In genomic region chr7:140975465-140975864, GRCm38 (mm10) we compare ENCODE assay signal across 33 mouse cellular contexts. TPM values are rescaled to one million over a fixed set of nuclear protein-coding genes. Genes with fewer than 3 reads are reported as not detected.
A peak's percentile ranks its signal among the peaks of the same experiment; 100 is the strongest.
DNase-seq lines count a peak whose midpoint lies in the region; ATAC-seq and TF ChIP-seq lines count a peak whose summit lies in the region.
"Had no signal": no experiment of that assay in that cellular context is flagged by ENCODE, and none has a peak within 500 bp of the region (broad histone marks: within the 10 kb centered on the region; RNA-seq: fewer than 3 reads in every experiment).

No protein-coding gene starts in this region.

- in situ Hi-C loops in ES-E14 (cut with MboI; ENCODE audit: low sequenced_read_pairs in 2 of 2, unreplicated experiment in 2 of 2) = no loop called here

- 38% methylated on average over 3 of the region's 3 CpGs for WGBS in embryonic facial prominence, embryonic 13.5 days
- 24% methylated on average over 3 of the region's 3 CpGs for WGBS in embryonic facial prominence, embryonic 10.5 days
- WGBS in lung, postnatal 0 days = 42% methylated on average over 3 of the region's 3 CpGs
- WGBS in lung, adult 2 months = 58% methylated on average over 3 of the region's 3 CpGs
- WGBS in stomach, embryonic 15.5 days = 44% methylated on average over 3 of the region's 3 CpGs
- WGBS in forebrain, embryonic 15.5 days = 34% methylated on average over 3 of the region's 3 CpGs

- no peak for TF ChIP-seq POLR2A in lung, adult 2 months (IDR thresholded peaks at IDR 0.05; ENCODE audit: borderline replicate concordance, extremely low read depth, low read depth, low read length)

- H3K9ac ChIP-seq in embryonic facial prominence, embryonic 13.5 days = no peak overlapping the region
- H3K9ac ChIP-seq in lung, postnatal 0 days (replicated peaks; ENCODE audit: low read depth) = no peak overlapping the region
- H3K9ac ChIP-seq in ES-E14 (ENCODE audit: insufficient read depth, low read depth, low read length, poor library complexity, severe bottlenecking) = peak overlapping the region; percentile 20; the same call in 1 of the 2 replicates
- H3K9ac ChIP-seq in stomach, embryonic 15.5 days = no peak overlapping the region
- H3K9ac ChIP-seq in forebrain, embryonic 15.5 days (replicated peaks) = no peak overlapping the region
- H3K9ac ChIP-seq: hindbrain, embryonic 15.5 days; liver, embryonic 14.5 days; lung, embryonic 14.5 days; midbrain, embryonic 12.5 days had no signal

- H3K9me3 ChIP-seq in embryonic facial prominence, embryonic 13.5 days = no peaks in the 10 kb centered on the region
- H3K9me3 ChIP-seq in embryonic facial prominence, embryonic 10.5 days = no peaks in the 10 kb centered on the region
- H3K9me3 ChIP-seq in lung, postnatal 0 days (ENCODE audit: low read length) = no peaks in the 10 kb centered on the region
- no peaks in the 10 kb centered on the region for H3K9me3 ChIP-seq in ES-E14 (ENCODE audit: control insufficient read depth, insufficient read depth, low read depth, low read length)
- H3K9me3 ChIP-seq in stomach, embryonic 15.5 days = no peaks in the 10 kb centered on the region
- H3K9me3 ChIP-seq in forebrain, embryonic 15.5 days = no peaks in the 10 kb centered on the region
- H3K9me3 ChIP-seq: heart, embryonic 10.5 days; hindbrain, embryonic 10.5 days; hindbrain, embryonic 15.5 days; midbrain, embryonic 12.5 days had no signal

- peak overlapping the region; percentile 5; the same call in 1 of the 2 replicates for H3K4me2 ChIP-seq in embryonic facial prominence, embryonic 13.5 days
- no peak overlapping the region for H3K4me2 ChIP-seq in lung, postnatal 0 days (replicated peaks; ENCODE audit: low read depth, low read length)
- no peak overlapping the region for H3K4me2 ChIP-seq in stomach, embryonic 15.5 days
- no peak overlapping the region for H3K4me2 ChIP-seq in forebrain, embryonic 15.5 days (replicated peaks)
- H3K4me2 ChIP-seq: hindbrain, embryonic 15.5 days; lung, embryonic 14.5 days; midbrain, embryonic 12.5 days had no signal

- TF ChIP-seq CTCF in lung, postnatal 0 days (IDR thresholded peaks at IDR 0.05) = no peak
- TF ChIP-seq CTCF in lung, adult 2 months (IDR thresholded peaks at IDR 0.05; ENCODE audit: insufficient read depth, low read length) = no peak

- DNase-seq in embryonic facial prominence, embryonic 10.5 days (ENCODE audit: low spot score) = no peak
- peak; percentile 81 for DNase-seq in lung, postnatal 0 days (ENCODE audit: low spot score)
- DNase-seq in lung, adult 2 months = no peak
- no peak for DNase-seq in ES-E14 (ENCODE audit: low read depth, low spot score)
- DNase-seq in layer of hippocampus, postnatal 10 days (ENCODE audit: low spot score in 2 of 2) = no peak
- DNase-seq: adrenal gland, postnatal 10 days; cerebellum, adult 11 months; cerebellum, adult 9-10 months; gastrocnemius, postnatal 25 days; heart, postnatal 14 days; kidney, adult 9 months; liver; lung, embryonic 14.5 days; retina, postnatal 1 day; right cerebral cortex, postnatal 14 days; spleen, adult 18-20 months had no signal

- no peaks in the 10 kb centered on the region for H3K27me3 ChIP-seq in embryonic facial prominence, embryonic 13.5 days
- peaks cover 19% of the 10 kb centered on the region for H3K27me3 ChIP-seq in embryonic facial prominence, embryonic 10.5 days (replicated peaks; ENCODE audit: low read depth, poor library complexity, severe bottlenecking)
- H3K27me3 ChIP-seq in lung, postnatal 0 days (replicated peaks; ENCODE audit: insufficient read depth, low read length) = no peaks in the 10 kb centered on the region
- H3K27me3 ChIP-seq in stomach, embryonic 15.5 days (replicated peaks) = no peaks in the 10 kb centered on the region
- H3K27me3 ChIP-seq in forebrain, embryonic 15.5 days = no peaks in the 10 kb centered on the region
- H3K27me3 ChIP-seq: hindbrain, embryonic 15.5 days had no signal

- no peak for ATAC-seq in embryonic facial prominence, embryonic 13.5 days (ENCODE audit: insufficient number of reproducible peaks, insufficient read depth, low FRiP score, low TSS enrichment, low read depth)
- ATAC-seq in lung, postnatal 0 days = no peak; the same call in 1 of the 2 replicates
- ATAC-seq in stomach, embryonic 15.5 days (ENCODE audit: insufficient read depth, low FRiP score, low read depth) = no peak
- ATAC-seq in forebrain, embryonic 15.5 days (replicated peaks) = no peak
- ATAC-seq: forebrain, embryonic 14.5 days; inflammation-experienced regulatory T-cells, adult 6 months had no signal

- no peaks in the 10 kb centered on the region for H3K36me3 ChIP-seq in embryonic facial prominence, embryonic 13.5 days
- H3K36me3 ChIP-seq in embryonic facial prominence, embryonic 10.5 days (replicated peaks) = no peaks in the 10 kb centered on the region
- H3K36me3 ChIP-seq in lung, postnatal 0 days (ENCODE audit: insufficient read depth, low read length) = no peaks in the 10 kb centered on the region
- peaks cover 3% of the 10 kb centered on the region; the same call in 1 of the 2 replicates for H3K36me3 ChIP-seq in ES-E14 (ENCODE audit: control insufficient read depth, insufficient read depth, low read length, poor library complexity, severe bottlenecking)
- H3K36me3 ChIP-seq in stomach, embryonic 15.5 days = no peaks in the 10 kb centered on the region
- H3K36me3 ChIP-seq in forebrain, embryonic 15.5 days = no peaks in the 10 kb centered on the region
- H3K36me3 ChIP-seq: heart, embryonic 10.5 days; hindbrain, embryonic 10.5 days; hindbrain, embryonic 15.5 days; midbrain, embryonic 12.5 days had no signal

- H3K4me3 ChIP-seq in embryonic facial prominence, embryonic 13.5 days = no peak overlapping the region
- no peak overlapping the region for H3K4me3 ChIP-seq in embryonic facial prominence, embryonic 10.5 days
- H3K4me3 ChIP-seq in lung, postnatal 0 days (ENCODE audit: low read depth, low read length) = no peak overlapping the region
- no peak overlapping the region for H3K4me3 ChIP-seq in lung, adult 2 months (replicated peaks; ENCODE audit: extremely low read depth, low read depth, low read length)
- H3K4me3 ChIP-seq in ES-E14 (ENCODE audit: insufficient read depth in 1 of 2, low read depth in 1 of 2, low read length in 2 of 2, poor library complexity in 1 of 2, severe bottlenecking in 1 of 2) = peak overlapping the region in 1 of 2 experiments; percentile 30; a peak in 1 of 4 replicates
- H3K4me3 ChIP-seq in stomach, embryonic 15.5 days (replicated peaks) = no peak overlapping the region
- H3K4me3 ChIP-seq in forebrain, embryonic 15.5 days = no peak overlapping the region
- H3K4me3 ChIP-seq: heart, embryonic 10.5 days; hindbrain, embryonic 10.5 days; hindbrain, embryonic 15.5 days; midbrain, embryonic 12.5 days had no signal

- H3K27ac ChIP-seq in embryonic facial prominence, embryonic 13.5 days = 0 out of 2 replicates have a peak overlapping the region, but pooled peaks have one; percentile 16
- H3K27ac ChIP-seq in embryonic facial prominence, embryonic 10.5 days (replicated peaks) = no peak overlapping the region
- peak overlapping the region; percentile 71 for H3K27ac ChIP-seq in lung, postnatal 0 days (ENCODE audit: low read length)
- peak overlapping the region; percentile 60 for H3K27ac ChIP-seq in ES-E14 (ENCODE audit: insufficient read depth, low read depth, low read length, poor library complexity, severe bottlenecking)
- H3K27ac ChIP-seq in stomach, embryonic 15.5 days = 0 out of 2 replicates have a peak overlapping the region, but pooled peaks have one; percentile 41
- H3K27ac ChIP-seq in forebrain, embryonic 15.5 days (replicated peaks) = no peak overlapping the region
- H3K27ac ChIP-seq: heart, embryonic 10.5 days; hindbrain, embryonic 10.5 days; hindbrain, embryonic 15.5 days; liver, embryonic 14.5 days; midbrain, embryonic 12.5 days had no signal

- peaks cover 36% of the 10 kb centered on the region for H3K4me1 ChIP-seq in embryonic facial prominence, embryonic 13.5 days
- H3K4me1 ChIP-seq in embryonic facial prominence, embryonic 10.5 days = peaks cover 36% of the 10 kb centered on the region
- peaks cover 5% of the 10 kb centered on the region; the same call in 1 of the 2 replicates for H3K4me1 ChIP-seq in lung, postnatal 0 days (ENCODE audit: insufficient read depth, low read depth, low read length)
- peaks cover 9% of the 10 kb centered on the region for H3K4me1 ChIP-seq in lung, adult 2 months (ENCODE audit: control insufficient read depth, insufficient read depth, low read length)
- H3K4me1 ChIP-seq in ES-E14 (ENCODE audit: control insufficient read depth in 2 of 2, insufficient read depth in 2 of 2, low read length in 2 of 2, poor library complexity in 1 of 2) = peaks cover 17 to 32% of the 10 kb centered on the region in 2 experiments
- H3K4me1 ChIP-seq in stomach, embryonic 15.5 days = peaks cover 26% of the 10 kb centered on the region
- no peaks in the 10 kb centered on the region for H3K4me1 ChIP-seq in forebrain, embryonic 15.5 days

- TF ChIP-seq EP300 in lung, postnatal 0 days (IDR thresholded peaks at IDR 0.05) = no peak

RNA-seq across cellular contexts. Expression of gene Ifitm1, which starts 8.4 kb away (rescaled TPM):
- 91.5 and 101 TPM in 2 replicates for polyA plus RNA-seq in embryonic facial prominence, embryonic 13.5 days (2015; fragmentation: Nextera tagmentation; extraction: Ambion mirVana)
- 8.7 and 13.4 TPM in 2 replicates for polyA plus RNA-seq in embryonic facial prominence, embryonic 10.5 days (2016; fragmentation: Nextera tagmentation; extraction: Ambion mirVana)
- polyA plus RNA-seq in lung, postnatal 0 days (2015; fragmentation: Nextera tagmentation; extraction: Ambion mirVana) = 402 and 510 TPM in 2 replicates
- polyA plus RNA-seq in lung, adult 2 months (2012; rRNA removed) = 227 and 261 TPM in 2 replicates
- total RNA-seq in ES-E14 (2012; rRNA removed) = 274 and 585 TPM in 2 replicates
- polyA plus RNA-seq in stomach, embryonic 15.5 days (2015; fragmentation: Nextera tagmentation; extraction: Ambion mirVana) = 179 and 209 TPM in 2 replicates
- polyA plus RNA-seq in forebrain, embryonic 15.5 days (2015; fragmentation: Nextera tagmentation; extraction: Ambion mirVana) = 6.5 and 7.6 TPM in 2 replicates
- 1 to 10 TPM; 3.6 to 5.5 TPM for total RNA-seq in layer of hippocampus, postnatal 10 days (2021)

RNA-seq across cellular contexts. Expression of gene Ifitm2, which starts 19.7 kb away (rescaled TPM):
- polyA plus RNA-seq in embryonic facial prominence, embryonic 13.5 days (2015; fragmentation: Nextera tagmentation; extraction: Ambion mirVana) = 1,314 and 1,591 TPM in 2 replicates
- polyA plus RNA-seq in embryonic facial prominence, embryonic 10.5 days (2016; fragmentation: Nextera tagmentation; extraction: Ambion mirVana) = 602 and 668 TPM in 2 replicates
- 1,373 and 1,710 TPM in 2 replicates for polyA plus RNA-seq in lung, postnatal 0 days (2015; fragmentation: Nextera tagmentation; extraction: Ambion mirVana)
- polyA plus RNA-seq in lung, adult 2 months (2012; rRNA removed) = 1,180 and 1,190 TPM in 2 replicates
- total RNA-seq in ES-E14 (2012; rRNA removed) = 679 and 1,158 TPM in 2 replicates
- polyA plus RNA-seq in stomach, embryonic 15.5 days (2015; fragmentation: Nextera tagmentation; extraction: Ambion mirVana) = 1,181 and 1,379 TPM in 2 replicates
- 126 and 142 TPM in 2 replicates for polyA plus RNA-seq in forebrain, embryonic 15.5 days (2015; fragmentation: Nextera tagmentation; extraction: Ambion mirVana)
- total RNA-seq in layer of hippocampus, postnatal 10 days (2021) = 10 to 100 TPM; 20.3 to 27.0 TPM

RNA-seq across cellular contexts. Expression of gene Gm45717, which starts 19.7 kb away (rescaled TPM):
- 1.1 TPM in 1 of 2 replicates, not detected in the other for polyA plus RNA-seq in embryonic facial prominence, embryonic 13.5 days (2015; fragmentation: Nextera tagmentation; extraction: Ambion mirVana)
- 0.52 TPM in 1 of 2 replicates, not detected in the other for polyA plus RNA-seq in embryonic facial prominence, embryonic 10.5 days (2016; fragmentation: Nextera tagmentation; extraction: Ambion mirVana)
- 0.31 TPM in 1 of 2 replicates, not detected in the other for polyA plus RNA-seq in lung, postnatal 0 days (2015; fragmentation: Nextera tagmentation; extraction: Ambion mirVana)
- 0.63 TPM in 1 of 2 replicates, not detected in the other for polyA plus RNA-seq in lung, adult 2 months (2012; rRNA removed)
- not detected in 2 replicates for total RNA-seq in ES-E14 (2012; rRNA removed)
- 0.40 and 0.71 TPM in 2 replicates for polyA plus RNA-seq in stomach, embryonic 15.5 days (2015; fragmentation: Nextera tagmentation; extraction: Ambion mirVana)
- not detected in 2 replicates for polyA plus RNA-seq in forebrain, embryonic 15.5 days (2015; fragmentation: Nextera tagmentation; extraction: Ambion mirVana)
- not detected for total RNA-seq in layer of hippocampus, postnatal 10 days (2021)
- total RNA-seq: adrenal gland, postnatal 10 days; gastrocnemius, adult 18-20 months; gastrocnemius, postnatal 25 days; heart, postnatal 14 days; left cerebral cortex, postnatal 10 days had no signal
- polyA plus RNA-seq: forebrain, embryonic 14.5 days; frontal cortex, adult 2 months; heart, embryonic 10.5 days; hindbrain, embryonic 15.5 days; inflammation-experienced regulatory T-cells, adult 6 months; large intestine, adult 2 months; limb, embryonic 11.5 days; liver, embryonic 14.5 days; lung, embryonic 14.5 days; midbrain, embryonic 12.5 days; neural tube, embryonic 14.5 days had no signal

RNA-seq across cellular contexts. Expression of gene Ifitm5, which starts 25.4 kb away (rescaled TPM):
- polyA plus RNA-seq in embryonic facial prominence, embryonic 13.5 days (2015; fragmentation: Nextera tagmentation; extraction: Ambion mirVana) = 32.4 and 56.7 TPM in 2 replicates
- 2.9 and 3.8 TPM in 2 replicates for polyA plus RNA-seq in embryonic facial prominence, embryonic 10.5 days (2016; fragmentation: Nextera tagmentation; extraction: Ambion mirVana)
- polyA plus RNA-seq in lung, postnatal 0 days (2015; fragmentation: Nextera tagmentation; extraction: Ambion mirVana) = 1.6 and 1.8 TPM in 2 replicates
- polyA plus RNA-seq in lung, adult 2 months (2012; rRNA removed) = 3.2 and 5.2 TPM in 2 replicates
- total RNA-seq in ES-E14 (2012; rRNA removed) = 7.7 and 18.6 TPM in 2 replicates
- 3.2 and 3.6 TPM in 2 replicates for polyA plus RNA-seq in stomach, embryonic 15.5 days (2015; fragmentation: Nextera tagmentation; extraction: Ambion mirVana)
- polyA plus RNA-seq in forebrain, embryonic 15.5 days (2015; fragmentation: Nextera tagmentation; extraction: Ambion mirVana) = 0.51 and 0.70 TPM in 2 replicates
- total RNA-seq in layer of hippocampus, postnatal 10 days (2021) = not detected
- total RNA-seq: common myeloid progenitor, adult 5-6 weeks; gastrocnemius, adult 18-20 months; left cerebral cortex, postnatal 10 days had no signal
- polyA plus RNA-seq: forebrain, embryonic 14.5 days; frontal cortex, adult 2 months had no signal

RNA-seq across cellular contexts. Expression of gene Pgghg, which starts 34.3 kb away (rescaled TPM):
- polyA plus RNA-seq in embryonic facial prominence, embryonic 13.5 days (2015; fragmentation: Nextera tagmentation; extraction: Ambion mirVana) = 25.1 and 25.7 TPM in 2 replicates
- polyA plus RNA-seq in embryonic facial prominence, embryonic 10.5 days (2016; fragmentation: Nextera tagmentation; extraction: Ambion mirVana) = 13.5 and 14.3 TPM in 2 replicates
- 12.7 and 14.4 TPM in 2 replicates for polyA plus RNA-seq in lung, postnatal 0 days (2015; fragmentation: Nextera tagmentation; extraction: Ambion mirVana)
- 38.1 and 39.3 TPM in 2 replicates for polyA plus RNA-seq in lung, adult 2 months (2012; rRNA removed)
- total RNA-seq in ES-E14 (2012; rRNA removed) = 10.0 and 12.5 TPM in 2 replicates
- polyA plus RNA-seq in stomach, embryonic 15.5 days (2015; fragmentation: Nextera tagmentation; extraction: Ambion mirVana) = 21.2 and 23.5 TPM in 2 replicates
- 8.5 and 8.7 TPM in 2 replicates for polyA plus RNA-seq in forebrain, embryonic 15.5 days (2015; fragmentation: Nextera tagmentation; extraction: Ambion mirVana)
- total RNA-seq in layer of hippocampus, postnatal 10 days (2021) = 1 to 10 TPM; 4.2 to 5.0 TPM

Comparison
In these comparisons a context has a peak if more than half of its experiments do, and no peak if none do; other contexts are left out.
1. H3K27ac ChIP-seq: peak in embryonic facial prominence, embryonic 13.5 days (single experiment), lung, postnatal 0 days (single experiment), ES-E14 (single experiment) and stomach, embryonic 15.5 days (single experiment); none in embryonic facial prominence, embryonic 10.5 days (single experiment) and forebrain, embryonic 15.5 days (single experiment).